Mouse (Mus musculus) midbrain, embryonic 12.5 days (tissue): ENCODE measurements at regions not wholly inside any gene's neighbourhood (a gene's known extent, or its start where the extent isn't known, plus 50 kb on each side); places are given as distances from the start of the nearest gene placed in this dataset.

Source experiments
- ATAC-seq: fragments of 200-750 bp; cut with Nextera tagmentation; 2 replicates; pipeline ENCODE4 v1.8.0; 2017; ENCODE audit warnings: low read depth, moderate TSS enrichment, moderate library complexity; ENCODE audit not compliant: low FRiP score
- H3K27ac ChIP-seq: fragments of 300-500 bp; sonication (generic); replicated peaks from 2 replicates; pipeline ENCODE4 v1.5.1; 2016; ENCODE audit warnings: mild to moderate bottlenecking
- H3K27me3 ChIP-seq: fragments of 300-500 bp; sonication (generic); 2 replicates; pipeline ENCODE4 v1.6.1; 2016; ENCODE audit warnings: mild to moderate bottlenecking
- H3K36me3 ChIP-seq: fragments of 300-500 bp; sonication (generic); 2 replicates; pipeline ENCODE4 v1.6.1; 2016
- H3K4me1 ChIP-seq: fragments of 300-500 bp; sonication (generic); 2 replicates; pipeline ENCODE4 v1.6.1; 2016
- H3K4me2 ChIP-seq: fragments of 300-500 bp; sonication (generic); replicated peaks from 2 replicates; pipeline ENCODE4 v1.6.1; 2016; ENCODE audit warnings: mild to moderate bottlenecking, moderate library complexity
- H3K4me3 ChIP-seq: fragments of 300-500 bp; sonication (generic); 2 replicates; pipeline ENCODE4 v1.5.1; 2016; ENCODE audit warnings: mild to moderate bottlenecking
- H3K9ac ChIP-seq: fragments of 300-500 bp; sonication (generic); replicated peaks from 2 replicates; pipeline ENCODE4 v1.6.1; 2016; ENCODE audit warnings: mild to moderate bottlenecking, moderate library complexity
- H3K9me3 ChIP-seq: fragments of 300-500 bp; sonication (generic); 2 replicates; pipeline ENCODE4 v1.6.1; 2016; ENCODE audit warnings: mild to moderate bottlenecking
- WGBS: fragments of 180-500 bp; shearing (Covaris S2); methylation state at CpG from one replicate; pipeline ENCODE4 v1.1.7; 2016; 5-methylcytosine and 5-hydroxymethylcytosine counted together

DNA sequence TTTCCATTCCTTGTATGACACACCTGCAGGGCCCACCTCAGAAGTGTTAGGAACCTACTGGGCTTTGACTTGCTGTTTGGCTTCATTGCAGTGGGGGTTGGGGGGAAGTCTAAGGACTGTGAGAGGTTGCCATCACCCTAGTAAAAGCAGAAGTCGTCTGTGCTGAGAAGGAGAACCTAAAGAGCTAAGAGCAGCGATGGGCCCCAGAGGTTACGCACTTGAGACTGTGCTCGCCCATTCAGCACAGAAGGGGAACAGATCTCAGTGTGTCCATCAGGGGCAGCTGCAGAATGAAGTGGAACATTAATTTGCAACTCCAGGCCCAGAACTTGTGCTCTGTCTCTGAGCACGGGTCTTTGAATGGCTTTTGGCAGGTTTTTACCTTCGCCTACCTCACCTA, 267.5 kb upstream of the Cdyl start:
- Histone ChIP-seq H3K9ac (no peak overlapping the region), H3K9me3 (no peaks in the 10 kb centered on the region), H3K4me1 (no peaks in the 10 kb centered on the region), H3K4me2 (no peak overlapping the region), H3K4me3 (no peak overlapping the region), H3K27me3 (no peaks in the 10 kb centered on the region), H3K36me3 (no peaks in the 10 kb centered on the region), H3K27ac (no peak overlapping the region)
- WGBS = 88% methylated on average over 6 of the region's 6 CpGs
- ATAC-seq = no peak

DNA sequence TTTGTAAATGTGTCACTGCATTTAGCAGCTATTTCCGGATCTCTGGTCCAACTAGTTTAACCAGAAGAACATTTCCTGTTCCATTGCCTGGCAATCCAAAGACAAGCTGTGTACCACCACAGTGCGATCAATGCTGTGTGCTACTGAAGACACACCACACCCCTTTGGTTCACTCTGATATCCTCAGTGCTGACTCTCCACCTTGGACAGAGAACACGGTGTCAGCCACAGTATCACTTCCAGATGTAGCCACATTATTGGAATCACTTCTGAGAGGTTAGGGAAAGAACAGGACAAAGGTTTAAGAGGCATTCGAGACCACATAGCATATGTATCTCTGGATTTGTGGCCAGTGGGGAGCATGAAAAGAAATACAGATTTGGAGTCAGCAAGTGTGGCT, 264.4 kb upstream of the Cdyl start:
- no peaks in the 10 kb centered on the region for H3K4me1 ChIP-seq
- no peaks in the 10 kb centered on the region for H3K9me3 ChIP-seq
- 81% methylated on average over 4 of the region's 4 CpGs for WGBS
- no peak overlapping the region for H3K4me2 ChIP-seq
- H3K9ac ChIP-seq = no peak overlapping the region
- ATAC-seq = no peak
- no peak overlapping the region for H3K27ac ChIP-seq
- H3K27me3 ChIP-seq = no peaks in the 10 kb centered on the region
- H3K36me3 ChIP-seq = no peaks in the 10 kb centered on the region
- H3K4me3 ChIP-seq = no peak overlapping the region

DNA sequence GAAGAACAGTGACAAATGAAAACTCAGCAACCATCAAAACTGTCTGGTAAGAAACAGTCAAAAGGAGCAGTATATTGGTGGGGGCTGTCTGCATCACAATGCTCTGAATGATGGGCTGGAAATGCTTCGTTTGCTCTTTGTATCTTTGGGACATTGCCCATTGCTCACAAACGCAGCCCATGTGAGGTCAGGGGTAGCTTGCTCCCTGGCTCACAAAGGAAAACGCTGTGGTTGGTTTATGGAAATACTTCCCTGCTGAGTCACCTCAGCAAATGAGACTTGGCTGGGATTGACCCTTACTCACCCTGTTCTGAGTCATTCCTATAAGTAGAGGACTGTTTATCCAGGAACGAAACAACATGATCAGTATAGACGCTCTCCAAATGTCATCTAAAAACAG, 264.0 kb upstream of the Cdyl start:
- H3K27ac ChIP-seq = no peak overlapping the region
- no peaks in the 10 kb centered on the region for H3K4me1 ChIP-seq
- ATAC-seq = no peak
- H3K9me3 ChIP-seq = no peaks in the 10 kb centered on the region
- H3K4me3 ChIP-seq = no peak overlapping the region
- no peaks in the 10 kb centered on the region for H3K36me3 ChIP-seq
- no peak overlapping the region for H3K9ac ChIP-seq
- H3K4me2 ChIP-seq = no peak overlapping the region
- H3K27me3 ChIP-seq = no peaks in the 10 kb centered on the region
- WGBS = 37% methylated on average over 5 of the region's 5 CpGs

DNA sequence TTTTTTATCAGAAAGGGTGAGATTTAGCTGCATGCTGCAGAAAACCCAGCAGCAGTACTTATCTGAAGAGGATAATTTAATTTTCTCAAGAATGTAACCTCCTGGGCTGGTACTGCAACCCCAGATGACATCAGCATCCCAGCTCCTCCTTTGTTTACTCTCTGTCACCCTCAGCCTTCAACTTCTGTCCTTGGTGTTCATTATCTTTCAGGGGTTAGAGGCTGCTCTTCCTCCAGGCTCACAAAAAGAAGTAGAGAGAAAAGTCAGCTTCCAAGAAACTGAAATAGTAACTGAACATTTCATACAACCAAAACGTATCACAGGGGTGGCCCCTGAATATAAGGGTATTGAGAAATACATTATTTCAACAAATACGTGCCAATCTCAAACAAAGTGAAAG, 262.5 kb upstream of the Cdyl start:
- Histone ChIP-seq H3K4me2 (no peak overlapping the region), H3K4me3 (no peak overlapping the region), H3K27me3 (no peaks in the 10 kb centered on the region), H3K9ac (no peak overlapping the region), H3K4me1 (no peaks in the 10 kb centered on the region), H3K36me3 (no peaks in the 10 kb centered on the region), H3K9me3 (no peaks in the 10 kb centered on the region), H3K27ac (no peak overlapping the region)
- no peak for ATAC-seq
- 88% methylated on average over 2 of the region's 2 CpGs for WGBS

DNA sequence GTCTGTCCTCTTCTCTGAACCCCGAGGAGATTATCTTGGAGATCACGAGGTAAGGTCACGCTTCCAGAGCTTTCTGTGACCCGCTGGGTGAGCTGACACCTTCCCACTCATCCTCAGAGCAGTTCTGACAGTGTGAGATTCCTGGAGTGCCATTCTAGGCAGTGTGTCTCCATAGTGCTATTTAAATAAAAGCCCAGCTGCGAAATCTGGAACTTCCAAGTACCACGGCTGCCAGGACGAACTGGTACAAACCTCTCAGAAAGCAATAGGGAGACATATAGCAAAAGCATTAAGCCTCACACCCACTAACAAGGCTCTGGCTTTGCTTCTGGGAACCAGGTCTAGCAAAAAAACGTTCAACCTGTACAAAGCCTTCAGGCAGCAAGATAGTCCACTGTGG, 261.4 kb upstream of the Cdyl start:
- no peaks in the 10 kb centered on the region for H3K27me3 ChIP-seq
- H3K9me3 ChIP-seq = no peaks in the 10 kb centered on the region
- no peak overlapping the region for H3K4me2 ChIP-seq
- WGBS = 71% methylated on average over 8 of the region's 8 CpGs
- H3K4me3 ChIP-seq = no peak overlapping the region
- no peak overlapping the region for H3K27ac ChIP-seq
- no peak for ATAC-seq
- no peak overlapping the region for H3K9ac ChIP-seq
- no peaks in the 10 kb centered on the region for H3K36me3 ChIP-seq
- no peaks in the 10 kb centered on the region for H3K4me1 ChIP-seq

DNA sequence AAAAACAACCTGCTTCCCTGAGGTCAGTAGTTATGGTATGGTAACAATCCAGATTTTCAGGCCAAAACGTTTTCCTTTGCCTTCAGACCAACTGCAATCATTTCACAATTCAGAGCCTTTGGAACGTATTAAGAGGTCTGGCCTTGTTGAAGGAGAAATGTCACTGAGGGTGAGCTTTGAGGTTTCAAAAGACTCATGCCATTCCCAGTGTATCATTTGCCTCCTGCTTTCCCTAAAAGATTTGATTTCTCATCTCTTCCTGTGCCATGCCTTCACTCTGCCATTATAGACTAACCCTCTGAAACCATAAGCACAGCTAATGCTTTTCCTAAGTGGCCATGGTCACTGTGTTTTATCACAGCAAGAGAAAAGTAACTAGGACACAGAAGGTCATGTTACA, 256.8 kb upstream of the Cdyl start:
- 82% methylated on average over 2 of the region's 2 CpGs for WGBS
- Histone ChIP-seq H3K4me2 (no peak overlapping the region), H3K9me3 (no peaks in the 10 kb centered on the region), H3K27ac (no peak overlapping the region), H3K36me3 (no peaks in the 10 kb centered on the region), H3K4me1 (no peaks in the 10 kb centered on the region), H3K9ac (no peak overlapping the region), H3K27me3 (no peaks in the 10 kb centered on the region), H3K4me3 (no peak overlapping the region)
- ATAC-seq = no peak

DNA sequence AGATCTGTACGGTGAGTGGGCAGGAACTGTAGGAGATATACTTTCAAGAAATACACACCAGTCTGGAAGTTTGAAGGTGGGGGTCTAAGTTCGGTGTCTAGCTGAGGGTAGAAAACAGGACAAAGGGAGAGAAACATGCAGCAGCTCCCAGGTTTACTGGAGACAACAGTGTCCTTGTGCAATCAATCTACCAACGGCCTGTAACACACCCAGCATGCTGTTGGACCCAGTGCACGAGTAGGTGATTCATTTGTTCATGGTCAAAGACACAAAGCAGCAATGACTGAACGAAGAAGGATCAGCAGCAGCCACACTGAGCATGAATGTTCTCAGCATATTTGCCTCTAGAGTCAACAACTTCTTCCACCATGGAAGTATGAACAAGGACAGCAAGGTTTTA, 255.2 kb upstream of the Cdyl start:
- no peak overlapping the region for H3K9ac ChIP-seq
- no peak overlapping the region for H3K4me2 ChIP-seq
- H3K9me3 ChIP-seq = no peaks in the 10 kb centered on the region
- H3K27ac ChIP-seq = no peak overlapping the region
- no peaks in the 10 kb centered on the region for H3K36me3 ChIP-seq
- no peaks in the 10 kb centered on the region for H3K27me3 ChIP-seq
- H3K4me3 ChIP-seq = no peak overlapping the region
- H3K4me1 ChIP-seq = no peaks in the 10 kb centered on the region
- ATAC-seq = no peak
- 90% methylated on average over 5 of the region's 5 CpGs for WGBS

DNA sequence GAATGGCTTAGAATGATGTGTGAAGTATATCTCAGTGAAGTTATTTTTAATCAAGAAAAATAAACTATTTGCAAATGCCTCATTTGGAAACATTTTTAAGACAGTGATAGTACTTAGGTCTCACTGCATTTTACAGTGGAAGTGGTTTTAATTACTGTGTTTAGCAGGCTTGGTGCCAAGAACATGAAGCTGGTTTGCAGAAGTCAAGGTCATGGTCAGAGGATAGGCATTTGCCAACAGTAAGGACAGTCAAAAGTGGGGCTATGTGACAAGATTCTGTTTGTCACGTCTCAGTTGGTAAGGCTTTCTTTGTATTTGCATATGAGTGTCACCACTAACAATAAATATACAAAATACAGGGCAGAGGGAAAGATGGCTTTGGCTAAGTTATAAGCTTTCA, 254.2 kb upstream of the Cdyl start:
- WGBS = 76% methylated on average over 1 of the region's 1 CpGs
- H3K4me3 ChIP-seq = no peak overlapping the region

DNA sequence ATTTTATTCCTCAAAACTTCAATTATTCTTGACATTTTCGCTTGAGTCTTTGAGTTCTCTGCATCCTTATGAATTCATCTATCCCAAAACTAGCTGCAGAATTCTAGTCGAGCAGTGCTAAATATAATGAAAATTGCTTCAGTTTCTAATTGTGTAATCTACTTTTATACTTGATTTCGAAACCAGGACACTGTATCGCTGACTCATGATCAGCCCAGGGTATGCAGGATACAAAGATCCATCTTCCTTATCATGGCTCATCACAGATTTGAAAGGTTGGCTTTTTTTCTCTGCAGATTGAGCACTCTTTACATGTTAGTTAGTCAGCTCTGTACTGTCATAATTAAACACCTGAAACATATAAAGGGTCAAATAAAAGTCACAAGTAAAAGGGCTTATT, 242.1 kb upstream of the Cdyl start:
- Histone ChIP-seq H3K27me3 (no peaks in the 10 kb centered on the region), H3K4me1 (no peaks in the 10 kb centered on the region), H3K27ac (no peak overlapping the region), H3K9ac (no peak overlapping the region), H3K4me2 (no peak overlapping the region), H3K9me3 (no peaks in the 10 kb centered on the region), H3K4me3 (no peak overlapping the region), H3K36me3 (no peaks in the 10 kb centered on the region)
- ATAC-seq = no peak
- 95% methylated on average over 4 of the region's 4 CpGs for WGBS

More for the DNA sequence above, 254.2 kb upstream of the Cdyl start:
- no peak overlapping the region for H3K9ac ChIP-seq
- H3K4me1 ChIP-seq = no peaks in the 10 kb centered on the region
- no peaks in the 10 kb centered on the region for H3K36me3 ChIP-seq
- H3K9me3 ChIP-seq = no peaks in the 10 kb centered on the region
- no peak for ATAC-seq
- no peak overlapping the region for H3K4me2 ChIP-seq
- H3K27ac ChIP-seq = no peak overlapping the region
- H3K27me3 ChIP-seq = no peaks in the 10 kb centered on the region

DNA sequence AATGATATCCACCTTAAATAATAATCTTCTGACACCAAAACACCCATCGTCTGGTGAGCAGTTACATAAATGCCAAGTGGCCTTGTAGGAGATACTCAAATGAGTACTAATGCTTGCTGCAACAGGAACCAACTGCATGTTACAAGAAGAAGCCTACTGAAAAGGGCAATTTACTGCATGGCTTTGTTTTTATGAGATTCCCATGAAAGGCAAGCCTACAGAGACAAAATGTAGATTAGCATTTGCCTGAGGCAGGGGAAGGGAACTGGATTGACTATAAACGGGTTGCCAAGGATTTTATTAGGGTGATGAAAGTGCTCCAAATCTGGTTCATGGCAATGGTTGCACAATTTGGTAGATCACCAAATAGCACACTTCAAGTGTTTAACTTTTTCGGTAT, 239.6 kb upstream of the Cdyl start:
- no peak overlapping the region for H3K4me2 ChIP-seq

DNA sequence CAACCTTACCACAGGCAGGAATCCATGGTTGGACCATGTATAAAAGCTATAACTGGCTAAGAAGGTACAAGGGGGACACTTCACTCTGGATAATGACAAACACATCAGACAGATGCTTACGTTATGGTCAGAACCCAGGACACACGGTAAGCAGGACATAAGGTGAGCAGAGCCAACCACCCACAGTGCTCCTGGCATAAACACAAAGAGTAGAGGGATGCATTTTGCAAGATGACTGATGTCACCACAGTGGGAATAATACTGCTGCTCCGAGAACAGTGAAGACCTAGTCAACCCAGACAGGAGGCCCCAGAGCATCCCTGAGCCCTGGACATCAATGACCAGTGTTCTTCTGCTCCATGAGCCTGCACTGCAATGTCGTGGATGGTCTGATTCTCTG, 233.6 kb upstream of the Cdyl start:
- H3K36me3 ChIP-seq = no peaks in the 10 kb centered on the region
- H3K4me1 ChIP-seq = no peaks in the 10 kb centered on the region
- no peak overlapping the region for H3K9ac ChIP-seq
- no peak overlapping the region for H3K4me2 ChIP-seq
- no peak overlapping the region for H3K27ac ChIP-seq
- H3K27me3 ChIP-seq = no peaks in the 10 kb centered on the region
- no peak for ATAC-seq
- no peak overlapping the region for H3K4me3 ChIP-seq
- WGBS = 86% methylated on average over 4 of the region's 4 CpGs
- H3K9me3 ChIP-seq = no peaks in the 10 kb centered on the region

More for the DNA sequence above, 239.6 kb upstream of the Cdyl start:
- no peak for ATAC-seq
- no peaks in the 10 kb centered on the region for H3K4me1 ChIP-seq
- H3K4me3 ChIP-seq = no peak overlapping the region
- no peaks in the 10 kb centered on the region for H3K27me3 ChIP-seq
- H3K9ac ChIP-seq = no peak overlapping the region
- H3K9me3 ChIP-seq = no peaks in the 10 kb centered on the region
- H3K36me3 ChIP-seq = no peaks in the 10 kb centered on the region
- WGBS = 87% methylated on average over 3 of the region's 3 CpGs
- no peak overlapping the region for H3K27ac ChIP-seq

DNA sequence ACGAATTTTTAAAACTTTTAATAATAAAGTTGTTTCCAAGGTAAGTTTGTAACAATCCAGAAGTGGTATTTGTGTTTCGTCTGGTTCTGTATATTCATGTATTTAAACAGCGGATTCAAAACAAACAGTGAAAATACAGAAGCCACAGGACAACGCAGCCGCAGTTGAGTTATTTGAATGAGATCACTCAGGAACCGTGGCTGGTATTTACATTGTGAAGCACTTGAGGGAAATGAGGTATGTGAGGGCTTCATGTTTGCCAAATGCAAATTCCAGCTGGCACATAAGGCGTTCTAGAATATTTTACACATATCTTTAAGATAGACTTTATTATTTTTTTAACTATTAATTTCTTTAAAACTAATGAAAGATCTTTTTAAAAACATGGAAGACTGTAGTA, 224.5 kb upstream of the Cdyl start:
- Histone ChIP-seq H3K4me1 (no peaks in the 10 kb centered on the region), H3K4me2 (no peak overlapping the region), H3K36me3 (no peaks in the 10 kb centered on the region), H3K4me3 (no peak overlapping the region), H3K27me3 (no peaks in the 10 kb centered on the region), H3K9me3 (no peaks in the 10 kb centered on the region), H3K27ac (no peak overlapping the region), H3K9ac (no peak overlapping the region)
- ATAC-seq = no peak
- WGBS = 69% methylated on average over 7 of the region's 7 CpGs

DNA sequence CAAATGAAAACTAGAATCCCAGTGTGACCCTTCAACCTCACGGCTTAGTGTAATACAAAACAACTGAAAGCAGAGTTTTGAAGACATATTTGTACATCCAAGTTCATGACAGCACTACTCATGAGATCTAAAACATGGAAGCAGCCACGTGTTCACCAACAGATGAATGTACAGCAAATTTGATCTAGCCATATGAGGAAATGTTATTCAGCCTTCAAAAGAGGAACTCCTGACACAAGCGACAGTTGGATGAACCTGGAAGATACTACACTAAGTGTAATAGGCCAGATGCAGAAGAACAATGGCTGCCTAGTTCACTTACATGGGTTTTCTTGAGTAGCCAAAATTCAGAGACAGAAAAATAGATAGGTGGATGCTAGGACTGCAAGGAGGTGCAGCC, 212.0 kb upstream of the Cdyl start:
- no peak for ATAC-seq
- Histone ChIP-seq H3K27me3 (no peaks in the 10 kb centered on the region), H3K27ac (no peak overlapping the region), H3K4me3 (no peak overlapping the region), H3K9me3 (no peaks in the 10 kb centered on the region), H3K36me3 (no peaks in the 10 kb centered on the region), H3K4me2 (no peak overlapping the region), H3K9ac (no peak overlapping the region), H3K4me1 (no peaks in the 10 kb centered on the region)
- 86% methylated on average over 3 of the region's 3 CpGs for WGBS
